Mouse (Mus musculus) Muller cell, postnatal 12 days (primary cell): ENCODE data around the gene Zbtb32.

ENCODE experiments used
- DNase-seq: peaks from one replicate; pipeline ENCODE4 v3.0.0-alpha.2; 2015; ENCODE audit errors: inconsistent ontology term

Zbtb32 gene

GRCm38 (mm10) chr7:30566033-30566432 lies 32.7 kb downstream of the Zbtb32 start:
- no peak for DNase-seq

- DNase-seq: no peak
Measured at GRCm38 (mm10) chr7:30564970-30565571, 33.6 kb downstream of the Zbtb32 start, which contains the start of gene Igflr1. TSS of gene Igflr1 (plus strand) at chr7:30565427.

- DNase-seq: no peak
Measured at GRCm38 (mm10) chr7:30563906-30564280, 34.8 kb downstream of the Zbtb32 start.

GRCm38 (mm10) chr7:30563117-30563905 lies 35.4 kb downstream of the Zbtb32 start, which contains the start of the genes U2af1l4, Gm49396 and Psenen:
TSS of gene U2af1l4 (plus strand) at chr7:30563301.
TSS of gene Gm49396 (plus strand) at chr7:30563344.
TSS of gene Psenen (minus strand) at chr7:30563627.
- DNase-seq: peak; percentile 94

GRCm38 (mm10) chr7:30562526-30563116 lies 36.1 kb downstream of the Zbtb32 start:
- no peak for DNase-seq

GRCm38 (mm10) chr7:30560296-30560695 lies 38.4 kb downstream of the Zbtb32 start:
- no peak for DNase-seq

- peak; percentile 99 for DNase-seq
Measured at GRCm38 (mm10) chr7:30559443-30559954, 39.2 kb downstream of the Zbtb32 start, which contains the start of gene Lin37. TSS of gene Lin37 (minus strand) at chr7:30559838.

GRCm38 (mm10) chr7:30558656-30559442 lies 39.9 kb downstream of the Zbtb32 start:
- DNase-seq: no peak

- DNase-seq: no peak
Measured at GRCm38 (mm10) chr7:30557901-30558514, 40.7 kb downstream of the Zbtb32 start.

- DNase-seq: no peak
Measured at GRCm38 (mm10) chr7:30556894-30557536, 41.7 kb downstream of the Zbtb32 start.

- DNase-seq: no peak
Measured at GRCm38 (mm10) chr7:30553810-30554584, 44.7 kb downstream of the Zbtb32 start.

GRCm38 (mm10) chr7:30553021-30553589 lies 45.6 kb downstream of the Zbtb32 start:
- DNase-seq: peak; percentile 76

GRCm38 (mm10) chr7:30552102-30553020 lies 46.3 kb downstream of the Zbtb32 start, which contains the start of the genes Hspb6 and Proser3:
TSS of gene Hspb6 (plus strand) at chr7:30552178.
TSS of gene Proser3 (minus strand) at chr7:30552299.
- peak; percentile 97 for DNase-seq

GRCm38 (mm10) chr7:30551445-30552101 lies 47.1 kb downstream of the Zbtb32 start:
- DNase-seq: no peak

- DNase-seq: no peak
Measured at GRCm38 (mm10) chr7:30550603-30551002, 48.1 kb downstream of the Zbtb32 start.

- DNase-seq: no peak
Measured at GRCm38 (mm10) chr7:30549880-30550279, 48.8 kb downstream of the Zbtb32 start.

GRCm38 (mm10) chr7:30544327-30544726 lies 54.4 kb downstream of the Zbtb32 start:
- DNase-seq: no peak

GRCm38 (mm10) chr7:30540572-30540971 lies 58.1 kb downstream of the Zbtb32 start:
- DNase-seq: no peak
